Mouse (Mus musculus): ENCODE measurements at regions not wholly inside any gene's neighbourhood (a gene's known extent, or its start where the extent isn't known, plus 50 kb on each side); places are given as distances from the start of the nearest gene placed in this dataset.

DNA sequence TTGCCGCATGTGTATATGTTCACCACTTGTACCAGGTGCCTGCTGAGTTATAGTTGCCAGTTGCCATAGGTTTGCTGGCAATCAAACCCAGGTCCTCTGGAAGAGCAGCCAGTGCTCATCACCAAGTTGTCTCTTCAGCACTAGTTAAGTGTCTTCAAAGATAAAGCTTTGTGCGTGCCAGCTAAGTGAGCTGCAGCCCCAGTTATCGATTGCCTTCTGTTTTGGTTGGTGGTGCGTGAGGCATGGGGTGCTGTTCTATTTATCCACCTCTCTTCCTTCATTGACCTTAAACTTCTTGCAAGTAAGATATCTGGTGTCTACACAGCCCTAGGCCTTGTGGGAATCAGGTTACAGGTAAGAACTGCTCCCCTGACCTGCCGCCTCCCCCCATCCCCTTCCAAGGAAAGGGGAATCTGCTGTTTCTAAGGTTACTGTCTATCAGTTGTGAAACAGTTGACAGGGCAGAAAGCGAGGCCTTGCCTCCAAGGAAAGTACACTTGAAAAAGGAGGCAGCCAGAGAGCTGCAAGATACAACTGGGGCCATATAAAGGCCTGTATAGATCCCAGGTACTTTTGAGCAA lies 1120.2 kb upstream of the A1bg start:
- TF ChIP-seq ZNF384 (IDR thresholded peaks at IDR 0.05; ENCODE audit: low read depth, low read length), result no peak
- TF ChIP-seq HCFC1 (IDR thresholded peaks at IDR 0.05; ENCODE audit: borderline replicate concordance, insufficient read depth, low read length), result no peak
- no peak for TF ChIP-seq ZC3H11A (IDR thresholded peaks at IDR 0.05; ENCODE audit: borderline replicate concordance, low read depth, low read length)
- no peak for TF ChIP-seq MAFK (IDR thresholded peaks at IDR 0.05; ENCODE audit: insufficient read depth, low read depth, low read length)

All from ES-E14 (cell line).